Mouse (Mus musculus): ENCODE measurements around the gene Pdzd7. TPM values are rescaled to one million over a fixed set of nuclear protein-coding genes. Genes with fewer than 3 reads are reported as not detected.
A peak's percentile ranks its signal among the peaks of the same experiment; 100 is the strongest.

Pdzd7 gene
- polyA plus RNA-seq, 2 experiments, result 0.03 TPM; not detected in 1

DNA sequence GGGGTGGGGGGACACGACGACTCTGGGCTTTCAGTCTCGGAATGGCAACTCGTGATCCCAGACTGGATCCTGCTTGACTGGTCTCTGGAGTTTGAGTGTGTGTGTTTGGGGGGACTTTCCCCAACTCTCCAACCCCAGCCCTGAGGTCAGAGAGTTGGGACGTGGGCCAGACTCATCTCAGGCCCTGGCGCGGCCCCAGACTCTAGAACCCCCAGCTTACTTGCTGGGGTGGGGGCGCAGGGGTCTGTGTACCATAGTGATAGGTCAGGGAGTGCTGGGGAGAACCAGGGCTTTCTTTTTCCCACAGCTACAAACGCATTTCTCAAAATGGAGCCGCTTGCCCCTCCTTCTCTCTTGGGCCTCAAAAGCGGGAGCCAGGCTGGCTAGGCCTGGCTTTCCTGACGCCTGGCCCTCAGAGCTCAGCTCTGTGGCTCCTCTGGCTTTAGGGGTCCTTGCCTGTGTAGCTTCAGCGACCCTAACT is 27.1 kb downstream of the Pdzd7 start:
- no peak for ATAC-seq (ENCODE audit: insufficient read depth)
- peaks cover 3 to 20% of the 10 kb centered on the region in 2 experiments; a peak in 3 of 4 replicates for H3K4me1 ChIP-seq (replicated peaks; ENCODE audit: control insufficient read depth in 2 of 2, insufficient read depth in 2 of 2, low read length in 1 of 2)
- H3K4me3 ChIP-seq (ENCODE audit: insufficient read depth in 1 of 2, low read depth in 2 of 2, low read length in 2 of 2), result peak overlapping the region; percentile 51 to 63
- H3K4me2 ChIP-seq (ENCODE audit: low read depth), result peak overlapping the region; percentile 90
- 16% methylated on average over 13 of the region's 13 CpGs for WGBS (ENCODE audit: insufficient replicate concordance)
- H3K9ac ChIP-seq (replicated peaks), result peak overlapping the region; percentile 52
- H3K27ac ChIP-seq, result no peak overlapping the region
- no peak for DNase-seq (ENCODE audit: low read depth in 3 of 3, low spot score in 3 of 3)
- no peaks in the 10 kb centered on the region for H3K9me3 ChIP-seq (ENCODE audit: control insufficient read depth, low read length)
- H3K36me3 ChIP-seq (replicated peaks; ENCODE audit: control insufficient read depth, insufficient read depth, low read depth), result no peaks in the 10 kb centered on the region
- H3K27me3 ChIP-seq (ENCODE audit: control insufficient read depth, insufficient read depth, low read length), result peaks cover 2% of the 10 kb centered on the region; the same call in 1 of the 2 replicates
- no peak for TF ChIP-seq CTCF (IDR thresholded peaks at IDR 0.05; ENCODE audit: low read depth)
- no peak for TF ChIP-seq EP300 (IDR thresholded peaks at IDR 0.05; ENCODE audit: low read depth)

- ATAC-seq (ENCODE audit: insufficient read depth) (peak; percentile 45; the same call in 1 of the 2 replicates), DNase-seq (ENCODE audit: low read depth in 3 of 3, low spot score in 3 of 3) (no peak)
- H3K27me3 ChIP-seq (ENCODE audit: control insufficient read depth, insufficient read depth, low read length), result peaks cover 2% of the 10 kb centered on the region; the same call in 1 of the 2 replicates
- WGBS (ENCODE audit: insufficient replicate concordance), result under 1% methylated on average over 48 of the region's 48 CpGs
- peak overlapping the region; percentile 51 to 63 for H3K4me3 ChIP-seq (ENCODE audit: insufficient read depth in 1 of 2, low read depth in 2 of 2, low read length in 2 of 2)
- no peaks in the 10 kb centered on the region for H3K9me3 ChIP-seq (ENCODE audit: control insufficient read depth, low read length)
- peak overlapping the region; percentile 90 for H3K4me2 ChIP-seq (ENCODE audit: low read depth)
- TF ChIP-seq CTCF (IDR thresholded peaks at IDR 0.05; ENCODE audit: low read depth) (no peak), EP300 (IDR thresholded peaks at IDR 0.05; ENCODE audit: low read depth) (no peak)
- H3K9ac ChIP-seq (replicated peaks), result peak overlapping the region; percentile 52
- H3K27ac ChIP-seq, result no peak overlapping the region
- H3K36me3 ChIP-seq (replicated peaks; ENCODE audit: control insufficient read depth, insufficient read depth, low read depth), result no peaks in the 10 kb centered on the region
- H3K4me1 ChIP-seq (replicated peaks; ENCODE audit: control insufficient read depth in 2 of 2, insufficient read depth in 2 of 2, low read length in 1 of 2), result peaks cover 3 to 20% of the 10 kb centered on the region in 2 experiments; a peak in 3 of 4 replicates
These were observed 27.6 kb downstream of the Pdzd7 start for GRCm38 (mm10) chr19:45017909-45018308.

DNA sequence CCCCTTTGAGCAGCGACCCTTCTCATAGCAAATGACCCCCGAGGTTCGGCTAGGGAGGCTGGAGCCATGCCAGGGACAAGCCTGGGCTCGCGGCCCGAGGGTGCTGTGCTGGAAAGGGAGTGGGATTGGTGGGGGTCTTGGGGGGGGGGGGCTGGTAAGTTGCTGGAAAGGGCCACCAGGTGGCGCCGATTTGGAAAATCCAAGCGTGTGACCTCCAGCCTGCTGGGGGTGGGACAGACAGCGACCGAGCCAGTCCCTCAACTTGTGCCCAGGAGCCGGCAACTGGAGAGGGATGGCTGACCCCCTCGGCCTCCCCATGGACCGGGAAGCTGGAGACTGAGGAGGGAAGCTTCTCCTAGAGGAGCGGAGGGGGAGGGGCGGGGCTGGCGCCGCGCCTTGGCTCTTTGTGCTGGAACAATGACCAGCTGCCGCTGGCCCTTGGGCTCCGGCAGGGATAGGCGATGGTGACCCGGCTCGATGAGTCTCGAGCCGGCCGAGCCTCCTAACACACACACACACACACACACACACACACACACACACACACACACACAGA is 28.2 kb downstream of the Pdzd7 start:
- TF ChIP-seq EP300 (IDR thresholded peaks at IDR 0.05; ENCODE audit: low read depth) (no peak), CTCF (IDR thresholded peaks at IDR 0.05; ENCODE audit: low read depth) (peak; percentile 52)
- H3K9ac ChIP-seq (replicated peaks), result no peak overlapping the region; the same call in 1 of the 2 replicates
- DNase-seq (ENCODE audit: low read depth in 3 of 3, low spot score in 3 of 3) (no peak), ATAC-seq (ENCODE audit: insufficient read depth) (peak; percentile 24; the same call in 1 of the 2 replicates)
- H3K36me3 ChIP-seq (replicated peaks; ENCODE audit: control insufficient read depth, insufficient read depth, low read depth), result no peaks in the 10 kb centered on the region
- peaks cover 3 to 20% of the 10 kb centered on the region in 2 experiments; a peak in 3 of 4 replicates for H3K4me1 ChIP-seq (replicated peaks; ENCODE audit: control insufficient read depth in 2 of 2, insufficient read depth in 2 of 2, low read length in 1 of 2)
- no peaks in the 10 kb centered on the region for H3K9me3 ChIP-seq (ENCODE audit: control insufficient read depth, low read length)
- H3K27ac ChIP-seq, result no peak overlapping the region
- H3K27me3 ChIP-seq (ENCODE audit: control insufficient read depth, insufficient read depth, low read length), result peaks cover 2% of the 10 kb centered on the region; the same call in 1 of the 2 replicates
- WGBS (ENCODE audit: insufficient replicate concordance), result 1% methylated on average over 15 of the region's 27 CpGs
- H3K4me3 ChIP-seq (ENCODE audit: insufficient read depth in 1 of 2, low read depth in 2 of 2, low read length in 2 of 2), result peak overlapping the region; percentile 51 to 63
- peak overlapping the region; percentile 90 for H3K4me2 ChIP-seq (ENCODE audit: low read depth)

DNA sequence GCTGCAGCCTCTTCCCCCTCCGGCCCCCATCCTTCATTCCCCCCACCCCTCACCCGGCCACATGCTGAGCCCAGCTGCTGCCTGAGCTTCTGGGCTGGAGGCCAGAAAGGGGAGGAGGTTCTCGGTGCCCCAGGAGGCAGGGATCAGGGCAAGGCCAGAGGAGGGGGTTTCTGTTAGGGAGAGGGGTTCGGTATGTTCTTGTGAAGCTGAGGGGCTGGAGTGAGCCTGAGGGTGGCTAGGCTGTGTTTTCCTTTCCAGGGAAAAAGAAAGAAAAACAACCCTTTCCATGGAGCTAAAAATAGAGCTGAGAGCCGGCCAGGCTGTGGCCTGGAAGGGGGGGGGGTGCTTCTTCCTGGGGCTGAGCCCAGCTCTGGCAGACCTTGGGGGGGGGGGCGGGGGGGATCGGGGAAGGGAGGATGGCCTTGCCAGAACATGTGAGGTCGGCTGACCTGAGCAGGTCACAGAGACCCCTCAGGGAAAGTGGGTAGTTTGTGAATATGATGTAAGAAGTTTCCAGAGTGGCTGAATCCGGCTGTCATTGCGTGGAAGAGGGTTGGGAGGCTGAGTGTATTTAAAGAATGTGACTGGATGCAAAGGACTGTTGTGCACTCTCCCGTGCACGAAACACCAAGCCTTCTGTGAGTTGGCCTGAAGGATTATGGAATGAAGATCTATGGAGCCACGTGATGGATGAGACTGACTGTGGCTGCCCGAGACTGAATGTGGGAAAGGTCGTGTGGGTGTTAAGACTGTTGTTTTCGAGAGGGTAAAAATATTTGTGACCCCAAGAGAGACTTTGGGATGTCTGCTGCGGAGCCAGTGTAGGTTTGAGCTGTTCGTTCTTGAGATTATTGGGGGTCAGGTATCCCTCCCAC is 28.9 kb downstream of the Pdzd7 start:
- Histone ChIP-seq H3K4me2 (ENCODE audit: low read depth) (peak overlapping the region; percentile 90), H3K4me1 (replicated peaks; ENCODE audit: control insufficient read depth in 2 of 2, insufficient read depth in 2 of 2, low read length in 1 of 2) (peaks cover 3 to 20% of the 10 kb centered on the region in 2 experiments; a peak in 3 of 4 replicates), H3K9me3 (ENCODE audit: control insufficient read depth, low read length) (no peaks in the 10 kb centered on the region), H3K4me3 (ENCODE audit: insufficient read depth in 1 of 2, low read depth in 2 of 2, low read length in 2 of 2) (peak overlapping the region; percentile 63 to 73), H3K9ac (replicated peaks) (peak overlapping the region; percentile 58), H3K27ac (peak overlapping the region; percentile 27; the same call in 1 of the 2 replicates), H3K36me3 (replicated peaks; ENCODE audit: control insufficient read depth, insufficient read depth, low read depth) (0 out of 2 replicates have a peak, but pooled peaks cover 2% of the 10 kb centered on the region), H3K27me3 (ENCODE audit: control insufficient read depth, insufficient read depth, low read length) (peaks cover 2% of the 10 kb centered on the region; the same call in 1 of the 2 replicates)
- TF ChIP-seq CTCF (IDR thresholded peaks at IDR 0.05; ENCODE audit: low read depth) (no peak), EP300 (IDR thresholded peaks at IDR 0.05; ENCODE audit: low read depth) (no peak)
- DNase-seq (ENCODE audit: low read depth in 3 of 3, low spot score in 3 of 3), result no peak
- ATAC-seq (ENCODE audit: insufficient read depth), result no peak
- WGBS (ENCODE audit: insufficient replicate concordance), result 1% methylated on average over 18 of the region's 18 CpGs
